Mouse (Mus musculus) E14TG2a.4 (cell line): ENCODE data around the gene Ulk1.

Experiments
- H3K27me3 ChIP-seq: 2 replicates; pipeline ENCODE4 v1.6.1; 2014; ENCODE audit warnings: low read length, control low read depth; ENCODE audit not compliant: insufficient read depth
- H3K36me3 ChIP-seq: 2 replicates; pipeline ENCODE4 v1.6.1; 2014; ENCODE audit warnings: low read length, control low read depth; ENCODE audit not compliant: insufficient read depth
- H3K4me1 ChIP-seq: replicated peaks from 2 replicates; pipeline ENCODE4 v1.6.1; 2014; ENCODE audit warnings: low read depth, low read length, control low read depth
- H3K4me3 ChIP-seq: replicated peaks from 2 replicates; pipeline ENCODE4 v1.5.1; 2014; ENCODE audit warnings: mild to moderate bottlenecking, low read length
- H3K9me3 ChIP-seq: 2 replicates; pipeline ENCODE4 v1.6.1; 2014; ENCODE audit warnings: low read length, control low read depth
- CTCF ChIP-seq: conservative IDR thresholded peaks from 2 replicates; pipeline ENCODE4 v1.5.1; 2014; ENCODE audit warnings: low read length
- NANOG ChIP-seq: IDR thresholded peaks from 2 replicates; pipeline ENCODE4 v1.6.1; 2014; ENCODE audit warnings: borderline replicate concordance, low read length, mixed read lengths
- POU5F1 ChIP-seq: IDR thresholded peaks from 2 replicates; pipeline ENCODE4 v1.6.1; 2014; ENCODE audit warnings: low read length, borderline replicate concordance

Ulk1 gene

GRCm38 (mm10) chr5:110835959-110836358, 26.1 kb upstream of the Ulk1 start:
- H3K4me1 ChIP-seq: peaks cover 32% of the 10 kb centered on the region
- H3K36me3 ChIP-seq: peaks cover 24% of the 10 kb centered on the region
- no peaks in the 10 kb centered on the region for H3K27me3 ChIP-seq
- no peak overlapping the region for H3K4me3 ChIP-seq
- H3K9me3 ChIP-seq: no peaks in the 10 kb centered on the region
- no peak for TF ChIP-seq NANOG
- peak; percentile 30 for TF ChIP-seq CTCF

- TF ChIP-seq CTCF (no peak), POU5F1 (no peak), NANOG (no peak)
- no peaks in the 10 kb centered on the region for H3K9me3 ChIP-seq
- peaks cover 17% of the 10 kb centered on the region for H3K4me1 ChIP-seq
- no peaks in the 10 kb centered on the region for H3K27me3 ChIP-seq
- H3K4me3 ChIP-seq: no peak overlapping the region
- H3K36me3 ChIP-seq: peaks cover 23% of the 10 kb centered on the region
Measured at GRCm38 (mm10) chr5:110831036-110831720, 21.3 kb upstream of the Ulk1 start.

- H3K4me3 ChIP-seq: no peak overlapping the region
- no peaks in the 10 kb centered on the region for H3K27me3 ChIP-seq
- no peaks in the 10 kb centered on the region for H3K36me3 ChIP-seq
- TF ChIP-seq NANOG (no peak), POU5F1 (no peak)
- 0 out of 2 replicates have a peak, but pooled peaks cover 7% of the 10 kb centered on the region for H3K4me1 ChIP-seq
- H3K9me3 ChIP-seq: no peaks in the 10 kb centered on the region
Measured at GRCm38 (mm10) chr5:110827576-110827975, 17.7 kb upstream of the Ulk1 start.

- H3K4me1 ChIP-seq: 0 out of 2 replicates have a peak, but pooled peaks cover 7% of the 10 kb centered on the region
- H3K4me3 ChIP-seq: no peak overlapping the region
- H3K9me3 ChIP-seq: no peaks in the 10 kb centered on the region
- H3K36me3 ChIP-seq: no peaks in the 10 kb centered on the region
- TF ChIP-seq POU5F1 (no peak), NANOG (no peak)
- H3K27me3 ChIP-seq: no peaks in the 10 kb centered on the region
Measured at GRCm38 (mm10) chr5:110826781-110827495, 17.0 kb upstream of the Ulk1 start.

GRCm38 (mm10) chr5:110824421-110824820, 14.5 kb upstream of the Ulk1 start:
- H3K4me1 ChIP-seq: no peaks in the 10 kb centered on the region
- no peak overlapping the region for H3K4me3 ChIP-seq
- H3K36me3 ChIP-seq: no peaks in the 10 kb centered on the region
- TF ChIP-seq NANOG (no peak), POU5F1 (no peak), CTCF (no peak)
- no peaks in the 10 kb centered on the region for H3K27me3 ChIP-seq
- H3K9me3 ChIP-seq: no peaks in the 10 kb centered on the region

GRCm38 (mm10) chr5:110808821-110809666, 853 bp downstream of the Ulk1 start:
- Histone ChIP-seq H3K4me1 (peaks cover 66% of the 10 kb centered on the region), H3K9me3 (no peaks in the 10 kb centered on the region), H3K4me3 (peak overlapping the region; percentile 92), H3K27me3 (no peaks in the 10 kb centered on the region), H3K36me3 (peaks cover 39% of the 10 kb centered on the region)
- TF ChIP-seq NANOG (peak; percentile 94), CTCF (no peak), POU5F1 (no peak)

- Histone ChIP-seq H3K4me3 (peak overlapping the region; percentile 92), H3K9me3 (no peaks in the 10 kb centered on the region), H3K4me1 (peaks cover 71% of the 10 kb centered on the region), H3K36me3 (peaks cover 43% of the 10 kb centered on the region), H3K27me3 (no peaks in the 10 kb centered on the region)
- no peak for TF ChIP-seq CTCF
- no peak for TF ChIP-seq NANOG
- no peak for TF ChIP-seq POU5F1
Measured at GRCm38 (mm10) chr5:110808061-110808631, 1.8 kb downstream of the Ulk1 start.

- H3K4me3 ChIP-seq: peak overlapping the region; percentile 92
- H3K27me3 ChIP-seq: no peaks in the 10 kb centered on the region
- peaks cover 73% of the 10 kb centered on the region for H3K4me1 ChIP-seq
- H3K36me3 ChIP-seq: peaks cover 50% of the 10 kb centered on the region
- TF ChIP-seq POU5F1 (no peak), CTCF (no peak), NANOG (no peak)
- no peaks in the 10 kb centered on the region for H3K9me3 ChIP-seq
Measured at GRCm38 (mm10) chr5:110807453-110807852, 2.4 kb downstream of the Ulk1 start.
